Mouse (Mus musculus): ENCODE data around the gene Loxl1. TPM values are rescaled to one million over a fixed set of nuclear protein-coding genes. Genes with fewer than 3 reads are reported as not detected.

Loxl1 gene
- not detected for polyA plus RNA-seq (2017; shearing (Covaris generic))

DNA sequence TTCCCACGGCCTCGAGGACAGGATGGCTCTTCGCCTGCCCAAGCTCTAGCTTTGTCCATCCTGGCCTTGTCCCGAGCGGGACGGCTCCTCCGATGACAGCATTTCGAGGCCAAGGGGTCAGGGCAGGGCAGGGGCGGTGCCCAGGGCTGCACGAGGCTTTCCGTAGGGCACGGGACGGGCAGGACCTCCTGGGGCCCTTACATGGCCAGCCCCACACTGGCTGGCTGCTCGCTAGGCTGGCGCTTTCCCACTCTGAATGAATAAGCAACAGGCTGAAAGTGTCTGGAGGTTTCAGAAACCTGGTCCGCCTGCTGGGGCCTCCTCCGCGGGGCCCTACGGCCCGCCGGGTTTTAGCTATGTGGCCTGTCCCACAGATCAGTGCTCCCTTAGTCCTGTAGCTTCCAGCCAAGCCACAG is at the start of gene Loxl1:
Gene Loxl1 (minus strand): TSS at position 243 of the 416 bp plus-strand sequence.

GRCm38 (mm10) chr9:58253033-58253804 is 59.8 kb downstream of the Loxl1 start, which contains the start of gene Stoml1:
Gene Stoml1, plus strand, starts transcription at chr9:58253164.

GRCm38 (mm10) chr9:58249592-58250192 is 63.3 kb downstream of the Loxl1 start, which contains the start of gene Pml:
Gene Pml, minus strand, starts transcription at chr9:58249786.

Other genes starting within 250 kb of the Loxl1 start
- gene Stra6, start 249.4 kb downstream of the Loxl1 start, polyA plus RNA-seq (2017; shearing (Covaris generic)) = not detected
- not detected for gene Ccdc33, start 194.4 kb downstream of the Loxl1 start, polyA plus RNA-seq (2017; shearing (Covaris generic))
- gene Islr, start 108.9 kb downstream of the Loxl1 start, polyA plus RNA-seq (2017; shearing (Covaris generic)) = not detected
- gene Islr2, start 108.9 kb downstream of the Loxl1 start, polyA plus RNA-seq (2017; shearing (Covaris generic)) = not detected
- 41.4 TPM for gene Pml, start 63.4 kb downstream of the Loxl1 start, polyA plus RNA-seq (2017; shearing (Covaris generic))
- gene Stoml1, start 60.0 kb downstream of the Loxl1 start, polyA plus RNA-seq (2017; shearing (Covaris generic)) = 13.4 TPM
- not detected for gene Tbc1d21, start 57.3 kb upstream of the Loxl1 start, polyA plus RNA-seq (2017; shearing (Covaris generic))
- gene Insyn1, start 175.4 kb upstream of the Loxl1 start, polyA plus RNA-seq (2017; shearing (Covaris generic)) = not detected
- not detected for gene Cd276, start 242.3 kb upstream of the Loxl1 start, polyA plus RNA-seq (2017; shearing (Covaris generic))